Mouse (Mus musculus): ENCODE results near the gene Foxred1.
A peak's percentile ranks its signal among the peaks of the same experiment; 100 is the strongest.

Foxred1 gene

GRCm38 (mm10) chr9:35192983-35193542, 17.8 kb downstream of the Foxred1 start:
- DNase-seq (ENCODE audit: low read depth): no peak

GRCm38 (mm10) chr9:35188700-35189099, 22.2 kb downstream of the Foxred1 start:
- DNase-seq (ENCODE audit: low read depth): no peak

GRCm38 (mm10) chr9:35187351-35187903, 23.4 kb downstream of the Foxred1 start:
- DNase-seq (ENCODE audit: low read depth): no peak

GRCm38 (mm10) chr9:35186430-35186829, 24.4 kb downstream of the Foxred1 start:
- no peak for DNase-seq (ENCODE audit: low read depth)

- no peak for DNase-seq (ENCODE audit: low read depth)
Observed at GRCm38 (mm10) chr9:35183359-35183758, 27.5 kb downstream of the Foxred1 start.

- DNase-seq (ENCODE audit: low read depth): no peak
Observed at GRCm38 (mm10) chr9:35182832-35183231, 28.0 kb downstream of the Foxred1 start.

- DNase-seq (ENCODE audit: low read depth): no peak
Observed at GRCm38 (mm10) chr9:35176124-35176659, 34.7 kb downstream of the Foxred1 start.

- DNase-seq (ENCODE audit: low read depth): peak; percentile 75
Observed at GRCm38 (mm10) chr9:35175251-35176123, 35.4 kb downstream of the Foxred1 start, which contains the start of gene Dcps. TSS of gene Dcps (minus strand) at chr9:35176061.

- no peak for DNase-seq (ENCODE audit: low read depth)
Observed at GRCm38 (mm10) chr9:35173331-35173730, 37.5 kb downstream of the Foxred1 start.

GRCm38 (mm10) chr9:35170071-35170470, 40.8 kb downstream of the Foxred1 start:
- DNase-seq (ENCODE audit: low read depth): no peak

GRCm38 (mm10) chr9:35166798-35167635, 43.8 kb downstream of the Foxred1 start:
- no peak for DNase-seq (ENCODE audit: low read depth)

- DNase-seq (ENCODE audit: low read depth): peak; percentile 24
Observed at GRCm38 (mm10) chr9:35166144-35166797, 44.6 kb downstream of the Foxred1 start.

GRCm38 (mm10) chr9:35164142-35164874, 46.5 kb downstream of the Foxred1 start:
- no peak for DNase-seq (ENCODE audit: low read depth)

- no peak for DNase-seq (ENCODE audit: low read depth)
Observed at GRCm38 (mm10) chr9:35163011-35163690, 47.7 kb downstream of the Foxred1 start.

- no peak for DNase-seq (ENCODE audit: low read depth)
Observed at GRCm38 (mm10) chr9:35161721-35162120, 49.1 kb downstream of the Foxred1 start.

- no peak for DNase-seq (ENCODE audit: low read depth)
Observed at GRCm38 (mm10) chr9:35160662-35161061, 50.2 kb downstream of the Foxred1 start.

- DNase-seq (ENCODE audit: low read depth): no peak
Observed at GRCm38 (mm10) chr9:35158477-35158876, 52.4 kb downstream of the Foxred1 start.

- DNase-seq (ENCODE audit: low read depth): no peak
Observed at GRCm38 (mm10) chr9:35156862-35157261, 54.0 kb downstream of the Foxred1 start.

- DNase-seq (ENCODE audit: low read depth): no peak
Observed at GRCm38 (mm10) chr9:35156002-35156710, 54.7 kb downstream of the Foxred1 start.

Measured in c-Kit-positive CD71-negative TER-119-negative erythroid progenitor cells, embryonic 14.5 days (primary cell).